Mouse (Mus musculus) testis, postnatal 10 days (tissue): Measurements from ENCODE around the gene Azin2.

Source experiments
- DNase-seq: peaks from one replicate; pipeline ENCODE4 v3.0.0; 2021; ENCODE audit warnings: low spot score

Azin2 gene

DNA sequence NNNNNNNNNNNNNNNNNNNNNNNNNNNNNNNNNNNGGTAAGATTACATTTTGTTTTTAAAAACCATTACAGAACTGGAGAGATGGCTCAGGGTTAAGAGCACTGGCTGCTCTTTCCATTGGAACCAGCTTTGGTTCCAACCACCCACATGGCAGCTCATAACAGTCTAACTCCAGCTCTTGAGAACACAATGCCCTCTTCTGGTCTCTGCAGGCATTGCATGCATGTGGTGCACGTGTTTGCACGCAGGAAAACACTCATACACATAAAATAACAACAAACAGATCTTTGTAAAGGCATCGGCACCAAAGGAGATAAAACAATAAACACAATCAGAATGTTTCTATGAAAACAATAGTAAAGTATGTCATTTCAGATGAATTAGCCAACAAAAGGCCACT lies 19.9 kb downstream of the Azin2 start:
- no peak for DNase-seq

DNA sequence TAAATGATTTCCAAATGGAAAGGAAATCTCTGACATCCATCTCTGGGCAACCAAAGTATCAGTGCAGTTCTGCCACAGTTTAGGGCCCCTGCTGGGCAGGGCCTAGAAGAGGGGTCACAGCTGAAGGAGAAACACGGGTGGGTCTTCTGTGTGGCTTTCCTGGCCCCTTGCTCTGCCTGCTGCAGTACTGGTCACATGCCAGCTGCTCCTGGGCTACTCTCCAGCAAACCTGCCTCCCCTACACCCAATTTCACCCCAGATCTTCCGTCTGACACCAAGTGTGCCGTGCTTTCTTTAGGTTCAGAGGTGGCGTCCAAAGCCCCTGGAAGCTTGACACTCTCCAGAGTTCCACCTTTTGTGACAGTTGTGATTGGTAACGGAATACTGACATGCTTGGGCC lies 26.6 kb downstream of the Azin2 start:
- no peak for DNase-seq

GRCm38 (mm10) chr4:128932783-128933182 lies 29.5 kb downstream of the Azin2 start:
- no peak for DNase-seq

GRCm38 (mm10) chr4:128924841-128925606 lies 37.2 kb downstream of the Azin2 start:
- DNase-seq = peak; percentile 89

GRCm38 (mm10) chr4:128923603-128924002 lies 38.6 kb downstream of the Azin2 start:
- no peak for DNase-seq

DNA sequence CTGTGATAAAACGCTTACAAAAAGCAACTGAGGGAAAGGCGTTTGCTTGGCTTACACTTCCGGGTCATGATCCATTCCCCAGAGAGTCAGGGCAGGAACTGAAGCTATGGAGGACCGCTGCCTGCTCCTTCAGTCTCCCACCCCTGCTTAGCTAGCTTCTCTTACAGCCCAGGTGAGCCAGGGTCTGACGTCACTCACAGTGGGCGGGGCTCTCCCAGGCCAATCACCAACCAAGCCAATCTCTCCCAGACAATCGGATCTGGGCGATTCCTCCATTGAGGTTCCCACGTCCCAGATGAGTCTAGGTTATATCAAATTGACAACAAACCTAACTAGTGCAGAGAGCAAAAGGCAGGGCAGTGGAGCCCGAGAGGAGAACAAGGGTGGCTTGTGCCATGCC lies 43.1 kb downstream of the Azin2 start:
- no peak for DNase-seq

- DNase-seq = no peak
These were observed 44.1 kb downstream of the Azin2 start for GRCm38 (mm10) chr4:128918187-128918586.

DNA sequence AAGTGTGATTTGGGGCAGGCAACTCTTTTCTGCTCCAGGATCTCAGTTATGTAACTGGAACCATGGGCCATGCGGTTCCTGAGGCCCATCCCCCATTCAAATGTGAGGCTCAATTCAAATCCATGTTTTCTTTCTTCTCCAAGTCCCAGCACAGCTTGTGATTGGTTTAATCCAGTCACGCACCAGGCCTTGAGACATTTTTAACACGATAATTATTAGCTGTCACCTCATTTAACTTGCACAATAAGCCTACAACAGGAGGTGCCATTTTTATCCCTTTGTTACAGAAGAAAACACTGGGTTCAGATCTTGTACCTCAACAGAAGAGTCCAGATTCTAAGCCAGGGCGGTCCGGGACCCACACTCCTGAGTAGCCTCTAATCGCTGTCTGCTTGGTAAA lies 44.5 kb downstream of the Azin2 start:
- DNase-seq = no peak

GRCm38 (mm10) chr4:128917119-128917518 lies 45.1 kb downstream of the Azin2 start:
- no peak for DNase-seq

DNA sequence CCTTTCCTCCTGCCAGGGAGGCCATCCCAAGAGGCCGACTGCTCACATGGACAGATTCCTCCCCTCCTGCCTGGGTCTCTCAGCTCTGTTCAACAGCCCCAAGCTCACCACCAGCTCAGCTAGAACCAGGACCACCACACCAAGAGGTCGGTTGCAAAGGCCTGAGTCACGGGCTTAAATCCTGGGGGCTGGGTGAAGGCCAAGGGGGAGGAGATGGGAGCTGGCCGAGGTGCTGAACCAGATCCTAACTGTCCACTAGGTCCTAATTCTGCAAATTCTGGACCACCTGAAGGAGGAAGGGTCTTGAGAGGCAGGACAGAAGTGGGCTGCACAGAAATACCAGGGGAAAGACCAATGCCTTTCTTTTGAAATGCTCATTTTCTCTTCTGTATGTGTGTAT lies 48.4 kb downstream of the Azin2 start:
- DNase-seq = peak; percentile 72

- DNase-seq = no peak
These were observed 50.2 kb downstream of the Azin2 start for GRCm38 (mm10) chr4:128912085-128912484.

- DNase-seq = no peak
These were observed 51.8 kb downstream of the Azin2 start for GRCm38 (mm10) chr4:128910276-128911063.

GRCm38 (mm10) chr4:128909378-128909831 lies 52.8 kb downstream of the Azin2 start:
- no peak for DNase-seq

DNA sequence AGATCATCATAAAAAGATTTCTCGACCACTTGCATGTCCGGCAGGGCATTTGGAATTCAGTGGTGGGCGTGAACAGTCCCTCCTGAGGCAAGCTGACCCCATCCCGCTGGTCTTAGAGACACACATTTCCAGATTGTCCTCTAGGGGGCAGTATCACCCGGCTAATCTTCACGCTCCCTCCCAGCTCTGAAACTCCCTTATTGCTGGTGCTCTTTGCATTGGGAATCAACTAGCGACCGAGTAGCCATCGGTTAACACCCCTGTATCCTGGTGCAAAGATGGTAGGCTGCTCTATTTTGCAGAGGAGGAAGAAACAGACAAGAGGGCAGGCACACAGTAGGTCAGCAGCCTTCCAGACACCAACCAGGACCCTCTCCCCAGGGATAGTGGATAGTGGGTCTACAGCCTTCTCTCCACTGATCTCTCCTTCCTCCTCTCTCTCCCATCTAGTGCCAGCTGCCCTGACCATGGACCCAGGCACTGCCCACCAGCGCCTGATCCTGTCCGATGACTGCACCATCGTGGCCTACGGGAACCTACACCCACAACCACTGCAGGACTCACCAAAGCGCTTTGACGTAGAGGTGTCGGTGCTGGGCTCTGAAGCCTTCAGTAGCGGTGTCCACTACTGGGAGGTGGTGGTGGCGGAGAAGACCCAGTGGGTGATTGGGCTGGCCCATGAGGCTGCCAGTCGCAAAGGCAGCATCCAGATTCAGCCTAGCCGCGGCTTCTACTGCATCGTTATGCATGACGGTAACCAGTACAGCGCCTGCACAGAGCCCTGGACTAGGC lies 53.5 kb downstream of the Azin2 start:
- DNase-seq = peak; percentile 60

DNA sequence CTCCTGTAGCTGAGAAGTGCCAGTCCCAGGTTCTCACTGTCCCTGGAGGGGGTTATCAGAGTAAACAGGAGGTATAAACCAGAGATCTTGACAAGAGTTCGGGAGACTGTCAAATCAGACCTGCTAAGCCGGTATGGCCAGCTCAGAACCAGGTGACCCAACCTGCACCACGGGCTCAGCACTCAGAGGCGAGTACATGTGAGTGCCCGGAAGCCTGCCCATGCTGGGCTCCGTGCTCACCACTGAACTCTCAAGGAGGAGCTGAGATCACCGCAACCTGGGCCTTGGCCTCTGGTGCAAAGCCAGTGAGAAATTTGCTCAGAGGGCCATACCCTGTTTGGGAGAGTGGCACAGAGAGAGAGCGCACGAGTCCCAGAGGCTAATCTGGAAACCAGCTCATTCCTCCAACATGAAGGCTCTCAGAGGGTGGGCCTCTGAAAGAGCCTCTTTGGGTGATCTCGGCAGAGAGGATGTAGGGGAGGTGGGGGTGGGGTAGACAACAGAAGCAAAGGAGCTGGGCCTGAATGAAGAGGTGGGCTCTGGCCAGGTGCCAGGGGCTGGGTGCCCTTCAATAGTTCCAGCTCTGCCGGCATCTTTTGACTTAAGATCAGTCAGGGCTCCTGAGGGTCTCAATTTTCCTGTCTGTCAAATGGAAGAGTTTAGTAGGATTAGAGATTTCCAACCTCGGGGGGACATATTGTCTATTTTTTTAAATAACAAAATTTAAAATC lies 54.8 kb downstream of the Azin2 start:
- DNase-seq = no peak

DNA sequence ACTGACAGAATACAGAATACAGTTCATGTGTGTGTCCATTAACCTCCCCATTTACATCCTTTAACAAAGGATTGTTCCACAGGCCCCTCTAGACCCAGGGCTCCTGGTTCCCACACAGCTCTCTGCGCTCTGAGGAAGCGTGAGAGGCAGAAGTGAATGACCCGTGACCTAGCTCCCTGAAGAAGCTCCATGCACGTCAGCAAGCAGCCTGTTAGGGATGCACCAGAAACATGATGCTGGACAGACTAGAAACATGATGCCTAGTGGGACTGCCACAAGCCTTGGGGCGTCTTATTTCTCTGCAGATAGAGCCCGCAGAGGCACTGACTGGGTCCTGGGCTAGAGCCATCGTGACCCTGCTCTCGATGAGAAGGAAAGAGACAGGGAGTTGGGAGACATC lies 55.5 kb downstream of the Azin2 start:
- DNase-seq = no peak

GRCm38 (mm10) chr4:128905251-128905650 lies 57.0 kb downstream of the Azin2 start:
- DNase-seq = no peak

DNA sequence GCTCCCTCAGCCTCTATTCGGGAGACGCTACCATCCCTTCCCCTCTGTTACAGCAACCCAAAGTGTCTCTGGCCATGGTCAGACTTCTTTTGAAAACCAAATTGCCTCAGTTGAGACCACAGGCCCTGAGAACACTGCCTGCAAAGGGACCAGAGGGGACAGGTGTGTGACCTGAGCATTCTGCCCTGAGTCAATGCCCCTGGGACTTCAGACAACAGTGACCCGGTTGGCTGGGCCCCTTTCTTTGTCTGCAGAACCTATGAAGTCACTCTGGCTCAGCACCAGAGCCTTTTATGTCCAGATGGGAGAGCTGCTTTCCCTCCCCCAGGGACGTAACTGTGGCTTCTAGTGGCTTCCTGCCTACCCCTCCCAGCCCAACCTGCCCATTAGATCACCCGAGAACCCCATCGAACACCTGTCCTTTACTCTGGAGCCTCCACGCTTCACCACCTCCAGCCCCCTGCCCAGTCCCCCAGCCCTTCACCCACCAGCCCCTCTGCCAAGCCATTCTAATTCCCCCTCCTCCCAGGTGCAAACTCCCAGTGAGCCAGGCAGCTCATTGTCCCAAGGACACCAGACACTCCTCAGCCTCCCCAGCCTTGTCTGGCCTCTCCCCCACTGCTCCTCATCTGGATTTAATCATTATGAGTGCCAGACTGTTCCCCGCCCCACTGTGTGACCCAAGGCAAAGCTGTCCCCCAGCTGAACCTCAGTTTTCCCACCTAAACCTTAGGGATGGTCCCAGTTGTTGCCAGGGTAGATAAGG lies 58.0 kb downstream of the Azin2 start:
- peak; percentile 62 for DNase-seq

DNA sequence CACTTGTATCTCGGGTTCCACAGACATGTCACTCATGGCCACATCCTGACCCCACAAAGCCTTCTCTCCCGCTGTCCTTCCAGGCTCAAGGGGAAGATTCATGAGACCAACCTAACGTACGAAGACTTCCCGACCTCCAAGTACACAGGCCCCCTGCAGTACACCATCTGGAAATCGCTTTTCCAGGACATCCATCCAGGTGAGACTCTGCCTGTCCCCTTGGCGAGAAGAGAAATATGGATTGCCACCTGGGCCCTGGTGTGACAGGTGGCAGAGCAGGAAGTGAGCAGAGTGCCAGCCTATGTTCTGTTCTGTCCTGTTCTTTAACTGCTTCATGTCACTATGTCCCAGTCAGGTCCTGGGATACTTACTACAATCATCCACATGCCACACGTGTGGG lies 59.9 kb downstream of the Azin2 start:
- no peak for DNase-seq

DNA sequence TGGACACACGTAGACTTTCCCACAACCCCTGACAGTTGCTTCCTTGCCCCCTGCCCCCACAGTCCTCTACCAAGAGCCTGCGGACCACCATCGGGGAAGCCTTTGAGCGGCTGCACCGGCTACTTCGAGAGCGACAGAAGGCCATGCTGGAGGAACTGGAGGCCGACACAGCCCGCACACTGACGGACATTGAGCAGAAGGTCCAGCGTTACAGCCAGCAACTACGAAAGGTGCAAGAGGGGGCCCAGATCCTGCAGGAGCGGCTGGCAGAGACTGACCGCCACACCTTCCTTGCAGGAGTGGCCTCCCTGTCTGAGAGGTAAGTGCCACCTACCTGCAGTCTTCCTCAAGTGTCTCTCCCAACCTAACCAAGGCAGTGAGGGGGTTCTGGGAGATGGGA lies 61.8 kb downstream of the Azin2 start:
- DNase-seq = no peak

DNA sequence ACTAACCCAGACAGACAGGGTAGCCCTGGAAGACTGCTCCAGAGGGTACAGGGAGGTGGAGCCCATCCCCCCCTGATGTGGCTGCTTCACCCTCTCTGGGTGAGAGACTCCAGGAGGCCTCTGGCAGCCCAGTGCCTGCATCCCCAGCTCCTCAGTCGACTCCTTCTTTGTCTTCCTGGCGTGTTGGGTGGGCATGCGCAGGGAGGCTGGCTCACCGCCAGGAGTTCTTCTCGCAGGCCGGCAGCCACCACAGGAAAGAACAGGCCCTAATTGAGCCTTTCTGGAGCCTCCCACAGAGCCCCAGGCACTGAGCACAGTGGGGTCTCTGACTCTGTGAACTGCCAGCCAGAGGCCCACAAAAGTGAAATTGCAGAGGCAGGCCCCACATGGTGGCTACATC lies 62.9 kb downstream of the Azin2 start:
- DNase-seq = peak; percentile 94
